Mouse (Mus musculus): ENCODE measurements at regions not wholly inside any gene's neighbourhood (a gene's known extent, or its start where the extent isn't known, plus 50 kb on each side); places are given as distances from the start of the nearest gene placed in this dataset.

DNA sequence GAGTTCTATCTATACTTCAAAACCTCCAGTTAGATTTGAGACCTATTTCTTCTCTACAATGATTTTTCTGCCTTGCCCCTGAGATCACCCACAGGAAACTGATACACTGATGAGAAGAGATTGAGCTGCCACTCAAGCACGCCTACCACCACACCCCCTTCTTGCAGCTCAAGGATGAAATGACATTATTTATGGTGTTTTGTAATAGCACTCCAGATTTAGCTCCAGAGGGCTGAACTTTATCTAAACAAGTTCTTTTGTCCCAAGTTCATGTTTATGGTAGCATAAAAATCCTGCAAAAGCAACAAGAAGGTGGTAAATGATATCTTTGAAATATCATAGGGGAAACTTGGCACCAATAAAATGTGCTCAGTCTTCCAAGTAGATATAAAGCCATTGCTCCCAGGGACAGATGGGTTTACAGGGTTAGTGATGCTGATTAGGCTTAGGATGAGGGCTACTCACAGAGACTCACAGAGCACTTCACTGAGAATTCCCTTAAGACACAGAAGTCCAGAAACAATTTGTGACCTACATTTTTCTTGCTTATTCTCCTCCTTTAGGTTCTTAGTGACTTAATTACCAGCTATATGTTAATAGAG, 538.4 kb upstream of the Sema6d start:
- TF ChIP-seq POLR2A (IDR thresholded peaks at IDR 0.05; ENCODE audit: extremely low read depth, insufficient read depth, low read length) (no peak), CTCF (IDR thresholded peaks at IDR 0.05; ENCODE audit: extremely low read depth, insufficient read depth, low read length) (no peak)
